Mouse (Mus musculus): ENCODE results near the gene Tbc1d10a. TPM values are rescaled to one million over a fixed set of nuclear protein-coding genes. Genes with fewer than 3 reads are reported as not detected.

Tbc1d10a gene
- polyA plus RNA-seq, 1 experiment from 2014 or later = 34.0 TPM

DNA sequence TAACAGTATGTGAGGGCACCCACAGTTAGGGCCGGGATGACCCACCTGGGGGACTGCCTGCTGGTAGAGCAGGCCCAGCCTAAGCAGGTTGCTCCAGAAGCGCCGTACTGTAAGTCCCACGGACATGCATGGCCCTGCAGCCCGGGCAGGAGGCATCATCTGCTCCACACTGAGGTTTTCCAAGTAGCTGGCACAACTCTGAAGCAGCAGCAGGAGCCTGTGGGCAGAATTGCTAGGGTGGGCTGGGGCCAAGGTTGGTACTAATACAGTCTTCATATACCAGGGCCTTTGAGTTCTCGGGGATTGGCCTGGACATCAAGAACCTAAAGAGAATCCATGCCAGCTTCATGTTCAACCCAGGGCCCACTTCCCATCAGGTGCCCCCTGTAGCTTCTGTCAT lies 36.7 kb upstream of the Tbc1d10a start:
- H3K4me3 ChIP-seq (ENCODE audit: low read length) = no peak overlapping the region
- H3K4me1 ChIP-seq (ENCODE audit: control insufficient read depth, insufficient read depth, low read length) = no peaks in the 10 kb centered on the region
- H3K27me3 ChIP-seq (replicated peaks; ENCODE audit: control insufficient read depth, insufficient read depth, low read length) = no peaks in the 10 kb centered on the region
- H3K9me3 ChIP-seq (ENCODE audit: control insufficient read depth, low read length) = no peaks in the 10 kb centered on the region
- 93% methylated on average over 6 of the region's 6 CpGs for WGBS
- no peak overlapping the region for H3K9ac ChIP-seq (ENCODE audit: low read depth, low read length)
- H3K4me2 ChIP-seq (ENCODE audit: low read depth, low read length) = no peak overlapping the region
- H3K27ac ChIP-seq (ENCODE audit: low read length) = no peak overlapping the region
- no peaks in the 10 kb centered on the region for H3K36me3 ChIP-seq (ENCODE audit: control insufficient read depth, insufficient read depth, low read length)
- ATAC-seq = no peak

DNA sequence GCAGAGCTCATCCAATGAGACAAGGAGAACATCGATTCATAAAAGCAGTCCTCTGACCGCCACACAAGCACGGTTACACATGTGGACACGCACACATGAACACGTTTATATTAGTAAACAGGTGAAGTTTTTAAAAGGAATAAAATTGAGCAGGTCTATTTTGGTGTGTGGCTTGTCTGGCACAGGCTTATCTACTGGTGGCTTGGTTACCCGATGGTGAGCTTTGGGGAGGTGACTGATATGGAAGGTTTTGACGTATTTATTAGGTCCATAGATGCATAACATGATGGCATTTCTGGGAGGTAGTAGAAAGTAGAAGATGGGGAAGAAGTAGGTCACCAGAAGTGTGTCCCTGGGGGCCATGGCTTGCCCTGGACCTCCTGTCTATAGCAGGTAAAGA lies 32.9 kb upstream of the Tbc1d10a start:
- Histone ChIP-seq H3K9ac (ENCODE audit: low read depth, low read length) (no peak overlapping the region), H3K9me3 (ENCODE audit: control insufficient read depth, low read length) (no peaks in the 10 kb centered on the region), H3K27ac (ENCODE audit: low read length) (no peak overlapping the region), H3K27me3 (replicated peaks; ENCODE audit: control insufficient read depth, insufficient read depth, low read length) (no peaks in the 10 kb centered on the region), H3K36me3 (ENCODE audit: control insufficient read depth, insufficient read depth, low read length) (no peaks in the 10 kb centered on the region), H3K4me1 (ENCODE audit: control insufficient read depth, insufficient read depth, low read length) (no peaks in the 10 kb centered on the region), H3K4me2 (ENCODE audit: low read depth, low read length) (no peak overlapping the region), H3K4me3 (ENCODE audit: low read length) (no peak overlapping the region)
- 89% methylated on average over 7 of the region's 7 CpGs for WGBS
- ATAC-seq = no peak

- no peak overlapping the region for H3K9ac ChIP-seq (ENCODE audit: low read depth, low read length)
- no peak overlapping the region for H3K4me3 ChIP-seq (ENCODE audit: low read length)
- no peak overlapping the region for H3K27ac ChIP-seq (ENCODE audit: low read length)
- no peak for ATAC-seq
- no peaks in the 10 kb centered on the region for H3K9me3 ChIP-seq (ENCODE audit: control insufficient read depth, low read length)
- H3K4me2 ChIP-seq (ENCODE audit: low read depth, low read length) = no peak overlapping the region
- no peaks in the 10 kb centered on the region for H3K36me3 ChIP-seq (ENCODE audit: control insufficient read depth, insufficient read depth, low read length)
- 77% methylated on average over 5 of the region's 5 CpGs for WGBS
- 0 out of 2 replicates have a peak, but pooled peaks cover 10% of the 10 kb centered on the region for H3K4me1 ChIP-seq (ENCODE audit: control insufficient read depth, insufficient read depth, low read length)
- H3K27me3 ChIP-seq (replicated peaks; ENCODE audit: control insufficient read depth, insufficient read depth, low read length) = no peaks in the 10 kb centered on the region
Observed at GRCm38 (mm10) chr11:4155641-4156040, 30.9 kb upstream of the Tbc1d10a start.

DNA sequence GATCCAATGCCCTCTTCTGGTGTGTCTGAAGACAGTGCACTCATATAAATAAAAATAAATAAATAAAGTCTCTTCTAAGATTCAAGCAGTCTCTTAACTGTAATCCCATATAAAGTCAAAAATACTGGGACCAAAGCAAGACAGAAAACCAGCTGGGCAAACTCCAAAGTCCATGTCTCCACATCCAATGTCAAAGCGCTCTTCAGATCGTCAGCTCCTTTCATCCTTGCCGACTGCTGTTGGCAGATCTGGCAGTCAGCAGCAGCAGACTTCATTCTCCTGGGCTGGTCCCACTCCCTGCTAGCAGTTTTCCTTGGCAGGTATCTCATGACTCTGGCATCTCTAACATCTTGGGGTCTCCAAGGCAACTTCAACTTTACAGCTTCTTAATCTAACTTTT lies 27.9 kb upstream of the Tbc1d10a start:
- H3K36me3 ChIP-seq (ENCODE audit: control insufficient read depth, insufficient read depth, low read length) = 0 out of 2 replicates have a peak, but pooled peaks cover 8% of the 10 kb centered on the region
- H3K4me3 ChIP-seq (ENCODE audit: low read length) = no peak overlapping the region
- WGBS = 83% methylated on average over 3 of the region's 3 CpGs
- H3K9ac ChIP-seq (ENCODE audit: low read depth, low read length) = no peak overlapping the region
- no peaks in the 10 kb centered on the region for H3K9me3 ChIP-seq (ENCODE audit: control insufficient read depth, low read length)
- H3K4me1 ChIP-seq (ENCODE audit: control insufficient read depth, insufficient read depth, low read length) = peaks cover 24% of the 10 kb centered on the region
- no peak overlapping the region for H3K27ac ChIP-seq (ENCODE audit: low read length)
- no peak overlapping the region for H3K4me2 ChIP-seq (ENCODE audit: low read depth, low read length)
- no peak for ATAC-seq
- no peaks in the 10 kb centered on the region for H3K27me3 ChIP-seq (replicated peaks; ENCODE audit: control insufficient read depth, insufficient read depth, low read length)

DNA sequence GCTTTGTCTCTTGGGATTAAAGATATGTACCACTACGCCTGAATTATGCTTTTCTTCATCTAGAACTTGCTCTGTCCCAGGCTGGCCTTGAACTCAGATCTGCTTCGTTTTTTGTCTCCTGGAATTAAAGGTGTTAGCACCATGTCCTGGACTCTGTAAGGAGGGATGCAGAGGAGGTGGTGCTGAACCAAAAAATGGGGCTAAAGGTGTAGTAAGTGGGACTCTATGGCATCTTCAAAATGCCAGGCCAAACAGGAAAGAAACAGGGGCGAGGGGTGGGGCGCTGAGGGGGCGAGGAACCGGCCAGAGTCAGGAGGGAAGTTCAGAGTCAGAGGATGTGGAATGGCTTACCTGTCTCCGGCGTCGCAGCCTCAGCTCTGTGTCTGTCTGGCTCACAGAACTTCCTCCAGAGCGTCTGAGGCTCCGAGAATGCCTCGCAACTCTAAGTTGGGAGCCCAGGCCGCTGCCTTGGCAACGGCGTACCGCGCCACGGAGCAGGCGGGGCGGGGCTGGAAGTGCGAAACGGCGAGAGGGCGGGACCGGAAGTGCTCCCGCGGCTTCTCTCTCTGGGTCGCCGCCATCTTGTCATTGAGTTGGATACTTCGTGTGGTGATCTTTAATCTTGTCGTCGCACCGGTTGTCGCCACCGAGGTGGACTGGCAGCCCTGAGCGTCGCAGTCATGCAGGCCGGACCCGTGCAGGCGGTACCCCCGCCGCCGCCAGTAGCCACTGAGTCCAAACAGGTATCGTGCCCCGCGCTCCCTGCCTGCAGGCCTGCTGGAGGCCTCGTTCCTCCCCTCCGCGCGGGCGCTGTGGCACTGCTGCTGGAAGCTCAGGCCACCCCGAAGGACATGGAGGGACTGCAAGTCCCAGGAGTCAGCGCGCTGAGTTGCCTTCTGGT lies 26.5 kb upstream of the Tbc1d10a start, which contains the start of the genes Ccdc157 and Sf3a1:
Gene Ccdc157, minus strand, starts transcription at position 486 of the 901 bp plus-strand sequence.
Gene Sf3a1, plus strand, starts transcription at position 543 of the 901 bp plus-strand sequence.
- Histone ChIP-seq H3K9me3 (ENCODE audit: control insufficient read depth, low read length) (no peaks in the 10 kb centered on the region), H3K27ac (ENCODE audit: low read length) (peak within 1 kb of the TSS; percentile 86), H3K36me3 (ENCODE audit: control insufficient read depth, insufficient read depth, low read length) (0 out of 2 replicates have a peak, but pooled peaks cover 8% of the 10 kb centered on the region), H3K9ac (ENCODE audit: low read depth, low read length) (peak within 1 kb of the TSS; percentile 88), H3K4me3 (ENCODE audit: low read length) (peak within 1 kb of the TSS; percentile 86), H3K27me3 (replicated peaks; ENCODE audit: control insufficient read depth, insufficient read depth, low read length) (no peaks in the 10 kb centered on the region), H3K4me2 (ENCODE audit: low read depth, low read length) (peak within 1 kb of the TSS; percentile 94), H3K4me1 (ENCODE audit: control insufficient read depth, insufficient read depth, low read length) (peaks cover 24% of the 10 kb centered on the region)
- WGBS = 1% methylated on average over 54 of the region's 54 CpGs
- peak; percentile 99 for ATAC-seq

GRCm38 (mm10) chr11:4160758-4161480 lies 25.7 kb upstream of the Tbc1d10a start:
- H3K36me3 ChIP-seq (ENCODE audit: control insufficient read depth, insufficient read depth, low read length) = 0 out of 2 replicates have a peak, but pooled peaks cover 8% of the 10 kb centered on the region

GRCm38 (mm10) chr11:4164701-4165100 lies 21.9 kb upstream of the Tbc1d10a start:
- H3K4me3 ChIP-seq (ENCODE audit: low read length) = no peak overlapping the region
- H3K27me3 ChIP-seq (replicated peaks; ENCODE audit: control insufficient read depth, insufficient read depth, low read length) = no peaks in the 10 kb centered on the region
- peaks cover 16% of the 10 kb centered on the region for H3K4me1 ChIP-seq (ENCODE audit: control insufficient read depth, insufficient read depth, low read length)
- H3K27ac ChIP-seq (ENCODE audit: low read length) = no peak overlapping the region
- H3K4me2 ChIP-seq (ENCODE audit: low read depth, low read length) = no peak overlapping the region
- H3K9me3 ChIP-seq (ENCODE audit: control insufficient read depth, low read length) = no peaks in the 10 kb centered on the region
- WGBS = 94% methylated on average over 2 of the region's 2 CpGs
- H3K9ac ChIP-seq (ENCODE audit: low read depth, low read length) = no peak overlapping the region
- no peak for ATAC-seq
- H3K36me3 ChIP-seq (ENCODE audit: control insufficient read depth, insufficient read depth, low read length) = peaks cover 25% of the 10 kb centered on the region

More at GRCm38 (mm10) chr11:4160758-4161480, 25.7 kb upstream of the Tbc1d10a start:
- Histone ChIP-seq H3K27ac (ENCODE audit: low read length) (peak overlapping the region; percentile 86), H3K27me3 (replicated peaks; ENCODE audit: control insufficient read depth, insufficient read depth, low read length) (no peaks in the 10 kb centered on the region), H3K9me3 (ENCODE audit: control insufficient read depth, low read length) (no peaks in the 10 kb centered on the region), H3K9ac (ENCODE audit: low read depth, low read length) (peak overlapping the region; percentile 88), H3K4me1 (ENCODE audit: control insufficient read depth, insufficient read depth, low read length) (peaks cover 24% of the 10 kb centered on the region), H3K4me2 (ENCODE audit: low read depth, low read length) (peak overlapping the region; percentile 94), H3K4me3 (ENCODE audit: low read length) (peak overlapping the region; percentile 86)
- WGBS = 6% methylated on average over 15 of the region's 15 CpGs
- no peak for ATAC-seq

- H3K4me2 ChIP-seq (ENCODE audit: low read depth, low read length) = no peak overlapping the region
- no peak for ATAC-seq
- H3K9me3 ChIP-seq (ENCODE audit: control insufficient read depth, low read length) = no peaks in the 10 kb centered on the region
- peaks cover 7% of the 10 kb centered on the region for H3K4me1 ChIP-seq (ENCODE audit: control insufficient read depth, insufficient read depth, low read length)
- H3K36me3 ChIP-seq (ENCODE audit: control insufficient read depth, insufficient read depth, low read length) = peaks cover 34% of the 10 kb centered on the region
- no peak overlapping the region for H3K27ac ChIP-seq (ENCODE audit: low read length)
- no peaks in the 10 kb centered on the region for H3K27me3 ChIP-seq (replicated peaks; ENCODE audit: control insufficient read depth, insufficient read depth, low read length)
- 81% methylated on average over 7 of the region's 7 CpGs for WGBS
- no peak overlapping the region for H3K4me3 ChIP-seq (ENCODE audit: low read length)
- no peak overlapping the region for H3K9ac ChIP-seq (ENCODE audit: low read depth, low read length)
Observed at GRCm38 (mm10) chr11:4166467-4167090, 20.0 kb upstream of the Tbc1d10a start.

DNA sequence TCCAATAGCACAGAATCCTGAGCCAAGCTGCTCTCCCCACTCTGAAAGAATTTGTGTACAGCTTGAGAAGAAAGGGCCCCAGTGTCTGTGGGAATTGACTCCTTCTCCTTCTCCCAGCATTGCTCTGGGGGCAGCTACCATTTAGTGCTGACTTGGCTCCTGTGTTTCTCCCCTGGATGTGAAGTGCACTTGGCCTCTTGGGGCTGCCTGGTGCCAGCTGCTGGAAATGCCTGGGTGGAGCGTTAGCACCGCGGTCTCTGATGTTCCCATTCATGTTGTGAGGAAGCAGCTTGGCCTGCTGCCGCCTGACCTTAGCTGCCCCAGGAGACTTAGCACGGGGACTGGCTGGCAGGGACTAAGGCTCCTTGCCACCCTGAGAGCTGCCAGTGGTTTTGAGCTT lies 12.0 kb upstream of the Tbc1d10a start:
- Histone ChIP-seq H3K4me1 (ENCODE audit: control insufficient read depth, insufficient read depth, low read length) (no peaks in the 10 kb centered on the region), H3K9ac (ENCODE audit: low read depth, low read length) (no peak overlapping the region), H3K27me3 (replicated peaks; ENCODE audit: control insufficient read depth, insufficient read depth, low read length) (no peaks in the 10 kb centered on the region), H3K36me3 (ENCODE audit: control insufficient read depth, insufficient read depth, low read length) (peaks cover 58% of the 10 kb centered on the region), H3K4me3 (ENCODE audit: low read length) (no peak overlapping the region), H3K27ac (ENCODE audit: low read length) (no peak overlapping the region), H3K9me3 (ENCODE audit: control insufficient read depth, low read length) (no peaks in the 10 kb centered on the region), H3K4me2 (ENCODE audit: low read depth, low read length) (no peak overlapping the region)
- 92% methylated on average over 5 of the region's 5 CpGs for WGBS
- ATAC-seq = no peak
